Mouse (Mus musculus): ENCODE measurements around the gene Man2b1.

DNA sequence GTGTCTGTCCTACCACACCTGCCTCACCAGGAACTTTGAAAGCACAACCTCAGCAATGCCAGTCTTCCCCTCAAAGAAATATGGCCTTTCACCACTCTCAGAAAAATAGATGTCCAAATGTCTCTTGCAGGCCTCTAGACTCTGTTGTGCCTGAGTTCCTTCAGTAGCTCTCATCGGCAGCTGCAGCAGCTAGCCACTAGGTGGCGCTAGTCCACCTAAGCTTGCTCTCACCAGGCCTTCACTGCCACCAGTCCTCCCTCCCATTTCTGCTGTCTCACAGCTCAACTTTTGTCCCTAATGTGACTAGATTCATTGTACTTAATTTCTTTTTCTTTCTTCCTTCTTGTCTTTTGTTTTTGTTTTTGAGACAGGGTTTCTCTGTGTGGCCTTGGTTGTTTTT is 6.1 kb upstream of the Man2b1 start:
- TF ChIP-seq GATA1 (IDR thresholded peaks at IDR 0.05; ENCODE audit: borderline replicate concordance, low read length) = no peak
- TF ChIP-seq FLI1 (IDR thresholded peaks at IDR 0.05; ENCODE audit: low read length) = no peak

Data from megakaryocyte, embryonic 14.5 days (primary cell).